Mouse (Mus musculus): ENCODE results near the gene Fgf4. TPM values are rescaled to one million over a fixed set of nuclear protein-coding genes. Genes with fewer than 3 reads are reported as not detected.
"Not testable (repeated sequence)": the region's sequence is repeated elsewhere in the genome, so short reads cannot be mapped to it uniquely, and the experiment has no call there.

The Fgf4 gene
- total RNA-seq, 2 experiments from 2014 or later: not detected

GRCm38 (mm10) chr7:144905514-144905913 is 58.3 kb downstream of the Fgf4 start:
- intact Hi-C loops (cut with DNase I); DNase-seq (ENCODE audit: low spot score in 2 of 2): not testable (repeated sequence)

GRCm38 (mm10) chr7:144906708-144907397 is 59.7 kb downstream of the Fgf4 start:
- intact Hi-C loops (cut with DNase I): no loop called here
- DNase-seq (ENCODE audit: low spot score in 2 of 2): peak; percentile 60 to 71

- DNase-seq (ENCODE audit: low spot score in 2 of 2): no peak
- intact Hi-C loops (cut with DNase I): no loop called here
Observed at GRCm38 (mm10) chr7:144907793-144908192, 60.6 kb downstream of the Fgf4 start.

- DNase-seq (ENCODE audit: low spot score in 2 of 2): peak; percentile 47 to 74
- intact Hi-C loops (cut with DNase I): no loop called here
Observed at GRCm38 (mm10) chr7:144908705-144909104, 61.5 kb downstream of the Fgf4 start.

GRCm38 (mm10) chr7:144911121-144911520 is 64.0 kb downstream of the Fgf4 start:
- DNase-seq (ENCODE audit: low spot score in 2 of 2): peak; percentile 60 to 69
- intact Hi-C loops (cut with DNase I): no loop called here

GRCm38 (mm10) chr7:144912897-144913296 is 65.7 kb downstream of the Fgf4 start:
- no peak for DNase-seq (ENCODE audit: low spot score in 2 of 2)
- intact Hi-C loops (cut with DNase I): no loop called here

GRCm38 (mm10) chr7:144914296-144914947 is 67.3 kb downstream of the Fgf4 start:
- peak; percentile 87 to 95 for DNase-seq (ENCODE audit: low spot score in 2 of 2)

More at GRCm38 (mm10) chr7:144914296-144914947, 67.3 kb downstream of the Fgf4 start:
- intact Hi-C loops (cut with DNase I): no loop called here

Other genes starting within 250 kb of the Fgf4 start
- 1 to 10 TPM; 2.8 to 2.9 TPM for gene Ano1, start 95.4 kb upstream of the Fgf4 start, total RNA-seq (2021)
- 1 to 10 TPM in 1 of 2 experiments, under 1 TPM in 1; 0.89 to 1.1 TPM for gene Fgf3, start 9.3 kb upstream of the Fgf4 start, total RNA-seq (2021)
- not detected for gene Fgf15, start 49.2 kb downstream of the Fgf4 start, total RNA-seq (2021)
- 10 to 100 TPM; 24.4 to 25.3 TPM for gene LTO1, start 67.7 kb downstream of the Fgf4 start, total RNA-seq (2021)
- 10 to 100 TPM; 44.4 to 52.2 TPM for gene Ccnd1, start 92.6 kb downstream of the Fgf4 start, total RNA-seq (2021)